Mouse (Mus musculus) testis, adult 2 months (tissue): Measurements from ENCODE around the gene Ssr2. TPM values are rescaled to one million over a fixed set of nuclear protein-coding genes. Genes with fewer than 3 reads are reported as not detected.
A peak's percentile ranks its signal among the peaks of the same experiment; 100 is the strongest.

Source experiments
- H3K27ac ChIP-seq: fragments of 200-500 bp; 2 replicates; pipeline ENCODE4 v1.5.1; 2012; ENCODE audit warnings: low read depth, low read length; ENCODE audit not compliant: control insufficient read depth, insufficient read depth
- H3K27me3 ChIP-seq: fragments of 200-500 bp; 2 replicates; pipeline ENCODE4 v1.6.1; 2012; ENCODE audit warnings: mild to moderate bottlenecking, low read length, moderate library complexity; ENCODE audit not compliant: control insufficient read depth, insufficient read depth
- H3K36me3 ChIP-seq: fragments of 200-500 bp; 2 replicates; pipeline ENCODE4 v1.6.1; 2012; ENCODE audit warnings: mild to moderate bottlenecking, low read length; ENCODE audit not compliant: control insufficient read depth, insufficient read depth
- H3K4me1 ChIP-seq: fragments of 200-500 bp; 2 replicates; pipeline ENCODE4 v1.6.1; 2012; ENCODE audit warnings: low read length; ENCODE audit not compliant: control insufficient read depth, insufficient read depth
- H3K4me3 ChIP-seq: fragments of 200-500 bp; 2 replicates; pipeline ENCODE4 v1.5.1; 2012; ENCODE audit warnings: low read depth, mild to moderate bottlenecking, low read length, moderate library complexity, mixed read lengths; ENCODE audit not compliant: control insufficient read depth
- CTCF ChIP-seq: fragments of 200-500 bp; IDR thresholded peaks from 2 replicates; pipeline ENCODE4 v1.5.1; 2012; ENCODE audit warnings: low read depth, mild to moderate bottlenecking, inconsistent platforms, low read length, moderate library complexity; ENCODE audit not compliant: control insufficient read depth, insufficient read depth, insufficient replicate concordance
- POLR2A ChIP-seq: fragments of 200-500 bp; IDR thresholded peaks from 2 replicates; pipeline ENCODE4 v1.6.1; 2012; ENCODE audit warnings: low read depth, mild to moderate bottlenecking, inconsistent platforms, low read length, moderate library complexity; ENCODE audit not compliant: control insufficient read depth
- polyA plus RNA-seq: library from polyadenylated mRNA; depleted of rRNA; stranded (reverse); fragments of >200 nt; gene quantifications from 2 replicates; pipeline ENCODE4 v1.2.3, GENCODE M21; 2012

Ssr2 gene
- polyA plus RNA-seq, 1 experiment = 161 TPM

GRCm38 (mm10) chr3:88555731-88556130 is 19.9 kb upstream of the Ssr2 start:
- Histone ChIP-seq H3K4me3 (peak overlapping the region; percentile 63), H3K36me3 (peaks cover 4% of the 10 kb centered on the region), H3K27ac (peak overlapping the region; percentile 23; the same call in 1 of the 2 replicates), H3K4me1 (peaks cover 9% of the 10 kb centered on the region), H3K27me3 (no peaks in the 10 kb centered on the region)
- no peak for TF ChIP-seq CTCF
- no peak for TF ChIP-seq POLR2A

GRCm38 (mm10) chr3:88556616-88557015 is 19.1 kb upstream of the Ssr2 start:
- Histone ChIP-seq H3K4me1 (peaks cover 9% of the 10 kb centered on the region), H3K36me3 (peaks cover 4% of the 10 kb centered on the region), H3K27ac (no peak overlapping the region), H3K27me3 (no peaks in the 10 kb centered on the region), H3K4me3 (no peak overlapping the region)
- no peak for TF ChIP-seq POLR2A
- no peak for TF ChIP-seq CTCF

GRCm38 (mm10) chr3:88559596-88559995 is 16.1 kb upstream of the Ssr2 start:
- TF ChIP-seq CTCF (no peak), POLR2A (no peak)
- Histone ChIP-seq H3K36me3 (peaks cover 9% of the 10 kb centered on the region), H3K4me3 (no peak overlapping the region), H3K27me3 (no peaks in the 10 kb centered on the region), H3K27ac (no peak overlapping the region), H3K4me1 (peaks cover 3% of the 10 kb centered on the region)

- H3K27me3 ChIP-seq = no peaks in the 10 kb centered on the region
- TF ChIP-seq CTCF = no peak
- no peak for TF ChIP-seq POLR2A
- no peak overlapping the region for H3K27ac ChIP-seq
- no peaks in the 10 kb centered on the region for H3K4me1 ChIP-seq
- peaks cover 11% of the 10 kb centered on the region for H3K36me3 ChIP-seq
- H3K4me3 ChIP-seq = peak overlapping the region; percentile 4; the same call in 1 of the 2 replicates
Observed at GRCm38 (mm10) chr3:88561989-88562388, 13.7 kb upstream of the Ssr2 start.

- Histone ChIP-seq H3K4me3 (peak overlapping the region; percentile 50), H3K4me1 (no peaks in the 10 kb centered on the region), H3K36me3 (peaks cover 11% of the 10 kb centered on the region), H3K27ac (0 out of 2 replicates have a peak overlapping the region, but pooled peaks have one; percentile 18), H3K27me3 (no peaks in the 10 kb centered on the region)
- TF ChIP-seq CTCF (no peak), POLR2A (no peak)
Observed at GRCm38 (mm10) chr3:88563442-88563841, 12.2 kb upstream of the Ssr2 start.

- Histone ChIP-seq H3K27ac (no peak overlapping the region), H3K4me3 (peak overlapping the region; percentile 50), H3K4me1 (no peaks in the 10 kb centered on the region), H3K27me3 (no peaks in the 10 kb centered on the region), H3K36me3 (peaks cover 11% of the 10 kb centered on the region)
- TF ChIP-seq CTCF (no peak), POLR2A (no peak)
Observed at GRCm38 (mm10) chr3:88563966-88564365, 11.7 kb upstream of the Ssr2 start.

GRCm38 (mm10) chr3:88566116-88566515 is 9.6 kb upstream of the Ssr2 start:
- H3K27ac ChIP-seq = no peak overlapping the region
- no peaks in the 10 kb centered on the region for H3K27me3 ChIP-seq
- TF ChIP-seq CTCF (no peak), POLR2A (no peak)
- no peak overlapping the region for H3K4me3 ChIP-seq
- H3K36me3 ChIP-seq = peaks cover 7% of the 10 kb centered on the region
- H3K4me1 ChIP-seq = no peaks in the 10 kb centered on the region
